Mouse (Mus musculus) erythroblast, embryonic 14.5 days (primary cell): ENCODE measurements around the gene Wdr90. TPM values are rescaled to one million over a fixed set of nuclear protein-coding genes. Genes with fewer than 3 reads are reported as not detected.
A peak's percentile ranks its signal among the peaks of the same experiment; 100 is the strongest.

Source experiments
- H3K27me3 ChIP-seq: 2 replicates; pipeline ENCODE4 v1.6.1; 2012; ENCODE audit warnings: inconsistent platforms; ENCODE audit not compliant: control insufficient read depth
- H3K36me3 ChIP-seq: 2 replicates; pipeline ENCODE4 v1.6.1; 2012; ENCODE audit warnings: mild to moderate bottlenecking, inconsistent platforms; ENCODE audit not compliant: control insufficient read depth
- H3K4me1 ChIP-seq: 2 replicates; pipeline ENCODE4 v1.6.1; 2012; ENCODE audit warnings: inconsistent platforms; ENCODE audit not compliant: control insufficient read depth
- H3K4me3 ChIP-seq: replicated peaks from 2 replicates; pipeline ENCODE3; 2012; ENCODE audit warnings: moderate library complexity, mild to moderate bottlenecking, inconsistent platforms
- H3K9me3 ChIP-seq: 2 replicates; pipeline ENCODE4 v1.6.1; 2012; ENCODE audit warnings: low read length, inconsistent platforms, mixed read lengths; ENCODE audit not compliant: control insufficient read depth
- GATA1 ChIP-seq: IDR thresholded peaks from 2 replicates; pipeline ENCODE4 v1.6.1; 2012; ENCODE audit warnings: low read length, inconsistent platforms, mixed read lengths
- TAL1 ChIP-seq: IDR thresholded peaks from 3 replicates; pipeline ENCODE4 v1.6.1; 2012; ENCODE audit warnings: low read length, inconsistent platforms, mixed read lengths
- polyA plus RNA-seq: library from polyadenylated mRNA; stranded (reverse); fragments of >175 nt; gene quantifications from 2 replicates; pipeline ENCODE4 v1.2.3, GENCODE M21; 2012

Gene Wdr90
- polyA plus RNA-seq, 1 experiment = 1.9 TPM

- Histone ChIP-seq H3K9me3 (no peaks in the 10 kb centered on the region), H3K4me3 (peak overlapping the region; percentile 81), H3K4me1 (peaks cover 92% of the 10 kb centered on the region), H3K36me3 (peaks cover 71% of the 10 kb centered on the region), H3K27me3 (no peaks in the 10 kb centered on the region)
- TF ChIP-seq TAL1 = no peak
- TF ChIP-seq GATA1 = no peak
Measured at GRCm38 (mm10) chr17:25833961-25834594, 27.2 kb downstream of the Wdr90 start.

- TF ChIP-seq GATA1 (no peak), TAL1 (no peak)
- no peaks in the 10 kb centered on the region for H3K9me3 ChIP-seq
- H3K36me3 ChIP-seq = peaks cover 66% of the 10 kb centered on the region
- peak within 1 kb of the TSS; percentile 81 for H3K4me3 ChIP-seq
- no peaks in the 10 kb centered on the region for H3K27me3 ChIP-seq
- peaks cover 95% of the 10 kb centered on the region for H3K4me1 ChIP-seq
Measured at GRCm38 (mm10) chr17:25833291-25833663, 28.0 kb downstream of the Wdr90 start, which contains the start of gene Stub1. Gene Stub1, minus strand, starts transcription at chr17:25833404.

GRCm38 (mm10) chr17:25832436-25833290 is 28.6 kb downstream of the Wdr90 start:
- no peak for TF ChIP-seq GATA1
- no peak for TF ChIP-seq TAL1
- Histone ChIP-seq H3K4me1 (peaks cover 94% of the 10 kb centered on the region), H3K4me3 (peak overlapping the region; percentile 81), H3K9me3 (no peaks in the 10 kb centered on the region), H3K36me3 (peaks cover 66% of the 10 kb centered on the region), H3K27me3 (no peaks in the 10 kb centered on the region)

- H3K4me1 ChIP-seq = peaks cover 93% of the 10 kb centered on the region
- H3K27me3 ChIP-seq = no peaks in the 10 kb centered on the region
- no peaks in the 10 kb centered on the region for H3K9me3 ChIP-seq
- peaks cover 69% of the 10 kb centered on the region for H3K36me3 ChIP-seq
- TF ChIP-seq GATA1 (no peak), TAL1 (no peak)
- H3K4me3 ChIP-seq = peak overlapping the region; percentile 81
Measured at GRCm38 (mm10) chr17:25831451-25832281, 29.6 kb downstream of the Wdr90 start.

- H3K4me3 ChIP-seq = peak overlapping the region; percentile 81
Measured at GRCm38 (mm10) chr17:25830806-25831431, 30.4 kb downstream of the Wdr90 start.

GRCm38 (mm10) chr17:25830200-25830753 is 31.0 kb downstream of the Wdr90 start:
- H3K27me3 ChIP-seq = no peaks in the 10 kb centered on the region
- H3K36me3 ChIP-seq = peaks cover 70% of the 10 kb centered on the region
- H3K4me1 ChIP-seq = peaks cover 93% of the 10 kb centered on the region
- H3K9me3 ChIP-seq = no peaks in the 10 kb centered on the region
- TF ChIP-seq TAL1 = no peak
- TF ChIP-seq GATA1 = no peak
- H3K4me3 ChIP-seq = peak overlapping the region; percentile 73

More at GRCm38 (mm10) chr17:25830806-25831431, 30.4 kb downstream of the Wdr90 start:
- Histone ChIP-seq H3K36me3 (peaks cover 70% of the 10 kb centered on the region), H3K27me3 (no peaks in the 10 kb centered on the region), H3K4me1 (peaks cover 93% of the 10 kb centered on the region), H3K9me3 (no peaks in the 10 kb centered on the region)
- TF ChIP-seq GATA1 = no peak
- no peak for TF ChIP-seq TAL1

GRCm38 (mm10) chr17:25829558-25830017 is 31.7 kb downstream of the Wdr90 start:
- H3K4me1 ChIP-seq = peaks cover 93% of the 10 kb centered on the region

More at GRCm38 (mm10) chr17:25829558-25830017, 31.7 kb downstream of the Wdr90 start:
- Histone ChIP-seq H3K9me3 (no peaks in the 10 kb centered on the region), H3K4me3 (peak overlapping the region; percentile 73), H3K36me3 (peaks cover 65% of the 10 kb centered on the region), H3K27me3 (no peaks in the 10 kb centered on the region)
- TF ChIP-seq TAL1 = no peak
- TF ChIP-seq GATA1 = no peak
